Mouse (Mus musculus) small intestine, adult 2 months (tissue): Measurements from ENCODE around the gene Prpf19.

Experiments
- CTCF ChIP-seq: fragments of 200-500 bp; IDR thresholded peaks from 2 replicates; pipeline ENCODE4 v1.5.1; 2012; ENCODE audit warnings: low read depth, mild to moderate bottlenecking, control low read depth, inconsistent platforms, low read length, moderate library complexity, mixed read lengths; ENCODE audit not compliant: insufficient replicate concordance, insufficient read length; ENCODE audit errors: extremely low read depth
- POLR2A ChIP-seq: fragments of 200-500 bp; IDR thresholded peaks from 2 replicates; pipeline ENCODE4 v1.6.1; 2012; ENCODE audit warnings: low read depth, mild to moderate bottlenecking, control low read depth, inconsistent platforms, low read length, moderate library complexity

GRCm38 (mm10) chr19:10904512-10904911 lies 9.5 kb downstream of the Prpf19 start:
- TF ChIP-seq CTCF (no peak), POLR2A (no peak)
